Mouse (Mus musculus): ENCODE data around the gene Me1.

GRCm38 (mm10) chr9:86560543-86560942 lies 135.2 kb downstream of the Me1 start:
- no peak for TF ChIP-seq CTCF (IDR thresholded peaks at IDR 0.05; ENCODE audit: extremely low read depth, insufficient read length, insufficient replicate concordance, low read depth, low read length)
- TF ChIP-seq POLR2A (IDR thresholded peaks at IDR 0.05; ENCODE audit: low read depth, low read length) = no peak

All from small intestine, adult 2 months (tissue).